Mouse (Mus musculus) testis, adult 2 months (tissue): Measurements from ENCODE around the gene Ranbp9. TPM values are rescaled to one million over a fixed set of nuclear protein-coding genes. Genes with fewer than 3 reads are reported as not detected.

Experiments used
- H3K27ac ChIP-seq: fragments of 200-500 bp; 2 replicates; pipeline ENCODE4 v1.5.1; 2012; ENCODE audit warnings: low read depth, low read length; ENCODE audit not compliant: control insufficient read depth, insufficient read depth
- H3K27me3 ChIP-seq: fragments of 200-500 bp; 2 replicates; pipeline ENCODE4 v1.6.1; 2012; ENCODE audit warnings: mild to moderate bottlenecking, low read length, moderate library complexity; ENCODE audit not compliant: control insufficient read depth, insufficient read depth
- H3K36me3 ChIP-seq: fragments of 200-500 bp; 2 replicates; pipeline ENCODE4 v1.6.1; 2012; ENCODE audit warnings: mild to moderate bottlenecking, low read length; ENCODE audit not compliant: control insufficient read depth, insufficient read depth
- H3K4me1 ChIP-seq: fragments of 200-500 bp; 2 replicates; pipeline ENCODE4 v1.6.1; 2012; ENCODE audit warnings: low read length; ENCODE audit not compliant: control insufficient read depth, insufficient read depth
- H3K4me3 ChIP-seq: fragments of 200-500 bp; 2 replicates; pipeline ENCODE4 v1.5.1; 2012; ENCODE audit warnings: low read depth, mild to moderate bottlenecking, low read length, moderate library complexity, mixed read lengths; ENCODE audit not compliant: control insufficient read depth
- CTCF ChIP-seq: fragments of 200-500 bp; IDR thresholded peaks from 2 replicates; pipeline ENCODE4 v1.5.1; 2012; ENCODE audit warnings: low read depth, mild to moderate bottlenecking, inconsistent platforms, low read length, moderate library complexity; ENCODE audit not compliant: control insufficient read depth, insufficient read depth, insufficient replicate concordance
- POLR2A ChIP-seq: fragments of 200-500 bp; IDR thresholded peaks from 2 replicates; pipeline ENCODE4 v1.6.1; 2012; ENCODE audit warnings: low read depth, mild to moderate bottlenecking, inconsistent platforms, low read length, moderate library complexity; ENCODE audit not compliant: control insufficient read depth
- polyA plus RNA-seq: library from polyadenylated mRNA; depleted of rRNA; stranded (reverse); fragments of >200 nt; gene quantifications from 2 replicates; pipeline ENCODE4 v1.2.3, GENCODE M21; 2012; rRNA removed

Ranbp9 gene
- 141 and 164 TPM in 2 replicates for polyA plus RNA-seq

GRCm38 (mm10) chr13:43480957-43481858 is at the start of gene Ranbp9:
TSS of gene Ranbp9 (minus strand) at chr13:43481282.
- TF ChIP-seq POLR2A (peak; percentile 56; the same call in 1 of the 2 replicates), CTCF (no peak)
- Histone ChIP-seq H3K27ac (peak within 1 kb of the TSS; percentile 89), H3K4me3 (peak within 1 kb of the TSS; percentile 98), H3K4me1 (peaks cover 2% of the 10 kb centered on the region; the same call in 1 of the 2 replicates), H3K36me3 (no peaks in the 10 kb centered on the region; the same call in 1 of the 2 replicates), H3K27me3 (no peaks in the 10 kb centered on the region)

GRCm38 (mm10) chr13:43530129-43530831 is 49.2 kb upstream of the Ranbp9 start:
- Histone ChIP-seq H3K4me1 (no peaks in the 10 kb centered on the region; the same call in 1 of the 2 replicates), H3K36me3 (no peaks in the 10 kb centered on the region), H3K27ac (no peak overlapping the region), H3K4me3 (no peak overlapping the region), H3K27me3 (no peaks in the 10 kb centered on the region)
- TF ChIP-seq CTCF (no peak), POLR2A (no peak)

GRCm38 (mm10) chr13:43526289-43526688 is 45.2 kb upstream of the Ranbp9 start:
- Histone ChIP-seq H3K27ac (no peak overlapping the region), H3K27me3 (no peaks in the 10 kb centered on the region), H3K4me1 (no peaks in the 10 kb centered on the region; the same call in 1 of the 2 replicates), H3K4me3 (no peak overlapping the region), H3K36me3 (no peaks in the 10 kb centered on the region)
- no peak for TF ChIP-seq POLR2A
- TF ChIP-seq CTCF: no peak

- Histone ChIP-seq H3K4me1 (no peaks in the 10 kb centered on the region), H3K27ac (no peak overlapping the region), H3K27me3 (no peaks in the 10 kb centered on the region), H3K4me3 (no peak overlapping the region), H3K36me3 (no peaks in the 10 kb centered on the region)
- no peak for TF ChIP-seq POLR2A
- no peak for TF ChIP-seq CTCF
Observed at GRCm38 (mm10) chr13:43525363-43526134, 44.5 kb upstream of the Ranbp9 start.

- no peak overlapping the region for H3K27ac ChIP-seq
Observed at GRCm38 (mm10) chr13:43524491-43525362, 43.6 kb upstream of the Ranbp9 start.

GRCm38 (mm10) chr13:43523906-43524480 is 42.9 kb upstream of the Ranbp9 start:
- no peak overlapping the region for H3K27ac ChIP-seq
- H3K4me1 ChIP-seq: no peaks in the 10 kb centered on the region
- no peaks in the 10 kb centered on the region for H3K36me3 ChIP-seq
- H3K27me3 ChIP-seq: no peaks in the 10 kb centered on the region
- TF ChIP-seq POLR2A (no peak), CTCF (no peak)
- H3K4me3 ChIP-seq: no peak overlapping the region

More at GRCm38 (mm10) chr13:43524491-43525362, 43.6 kb upstream of the Ranbp9 start:
- Histone ChIP-seq H3K36me3 (no peaks in the 10 kb centered on the region), H3K4me1 (no peaks in the 10 kb centered on the region), H3K4me3 (no peak overlapping the region), H3K27me3 (no peaks in the 10 kb centered on the region)
- no peak for TF ChIP-seq POLR2A
- TF ChIP-seq CTCF: no peak
